Mouse (Mus musculus) MEL (cell line): Measurements from ENCODE around the gene Erc2.

ENCODE experiments used
- ETS1 ChIP-seq: IDR thresholded peaks from 2 replicates; pipeline ENCODE4 v1.6.1; 2012; ENCODE audit warnings: low read depth, mild to moderate bottlenecking, inconsistent platforms, low read length, improper control_type of control experiment, moderate library complexity
- RCOR1 ChIP-seq: IDR thresholded peaks from 2 replicates; pipeline ENCODE4 v1.6.1; 2012; ENCODE audit warnings: low read depth, mild to moderate bottlenecking, inconsistent platforms, low read length, improper control_type of control experiment

DNA sequence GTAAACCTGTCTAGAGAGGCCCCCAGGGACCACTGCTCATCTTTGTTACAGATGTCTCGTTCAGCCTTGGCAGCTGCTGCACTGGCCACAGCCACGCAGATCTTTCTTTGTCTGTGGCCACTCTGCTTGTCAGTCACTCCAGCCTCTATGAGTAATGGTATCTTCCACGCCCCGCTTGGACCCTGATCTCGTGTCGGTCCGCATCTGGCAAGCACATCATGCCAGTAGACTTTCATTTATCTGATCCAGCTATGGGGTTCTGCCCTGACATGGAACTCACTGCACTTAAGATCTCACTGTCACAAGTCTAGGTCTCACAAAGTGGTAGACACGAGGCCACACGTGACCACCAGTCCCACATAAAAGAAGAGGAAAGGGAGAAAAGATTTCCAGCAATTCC, 777.7 kb downstream of the Erc2 start:
- TF ChIP-seq ETS1 (no peak), RCOR1 (no peak)
